Mouse (Mus musculus): ENCODE data around the gene Ubac2.
A peak's percentile ranks its signal among the peaks of the same experiment; 100 is the strongest.
"Not testable (repeated sequence)": the region's sequence is repeated elsewhere in the genome, so short reads cannot be mapped to it uniquely, and the experiment has no call there.

Ubac2 gene

GRCm38 (mm10) chr14:121878176-121878858, at the start of gene Ubac2:
Gene Ubac2 (plus strand): TSS chr14:121878620.
- peak; percentile 94 for DNase-seq (ENCODE audit: extremely low read depth, insufficient read length, low spot score)

DNA sequence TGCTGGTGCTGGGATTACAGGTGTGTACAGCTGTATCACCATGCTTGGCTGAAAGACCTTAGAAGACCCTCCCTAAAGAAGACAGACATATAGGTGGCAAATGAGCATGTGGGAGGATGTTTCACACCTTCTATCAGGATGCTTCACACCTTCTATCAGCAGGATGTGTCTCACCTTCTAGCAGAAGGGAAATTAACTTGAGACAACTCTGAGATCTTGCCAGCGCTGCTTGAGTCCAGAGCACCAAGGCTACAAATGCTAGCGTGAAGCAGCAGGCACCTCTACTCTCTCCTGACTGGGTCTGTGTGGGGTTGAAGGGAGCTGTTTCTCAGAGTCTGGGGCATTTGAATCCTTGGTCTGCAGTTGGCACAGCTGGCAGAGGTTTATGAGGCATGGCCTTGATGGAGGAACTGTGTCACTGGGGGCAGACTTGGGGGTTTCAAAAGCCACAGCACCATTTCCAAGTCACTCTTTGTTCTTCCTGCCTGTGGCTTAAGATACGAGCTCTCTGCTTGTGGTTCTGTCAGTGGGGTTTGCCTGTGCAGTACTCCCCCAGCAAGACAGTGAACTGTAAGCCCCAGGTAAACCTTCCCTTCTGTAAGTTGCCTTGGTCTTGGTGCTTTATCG, 48.5 kb upstream of the Ubac2 start:
- no peak for DNase-seq (ENCODE audit: extremely low read depth, insufficient read length, low spot score)

- no peak for DNase-seq (ENCODE audit: extremely low read depth, insufficient read length, low spot score)
Observed at GRCm38 (mm10) chr14:121833001-121833520, 45.4 kb upstream of the Ubac2 start.

DNA sequence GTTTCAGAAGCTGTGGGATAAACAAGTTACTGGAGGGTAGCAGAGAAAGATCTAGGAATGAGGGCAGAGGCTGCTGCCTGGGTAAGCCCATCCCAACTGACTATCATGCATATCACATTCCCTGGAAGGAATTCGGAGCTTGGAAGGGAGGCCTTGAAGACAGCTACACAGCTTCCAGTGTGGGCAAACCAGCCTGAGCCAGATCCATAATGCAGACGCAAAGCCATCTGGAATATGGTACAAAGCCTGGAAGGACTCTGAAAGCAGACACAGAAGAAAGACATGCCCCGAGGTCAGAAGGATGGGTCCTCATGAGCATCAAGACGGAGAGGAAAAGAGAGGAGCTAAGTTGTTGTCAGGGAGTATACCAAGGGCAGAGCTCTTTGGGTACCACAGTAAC, 40.3 kb upstream of the Ubac2 start:
- no peak for DNase-seq (ENCODE audit: extremely low read depth, insufficient read length, low spot score)

DNA sequence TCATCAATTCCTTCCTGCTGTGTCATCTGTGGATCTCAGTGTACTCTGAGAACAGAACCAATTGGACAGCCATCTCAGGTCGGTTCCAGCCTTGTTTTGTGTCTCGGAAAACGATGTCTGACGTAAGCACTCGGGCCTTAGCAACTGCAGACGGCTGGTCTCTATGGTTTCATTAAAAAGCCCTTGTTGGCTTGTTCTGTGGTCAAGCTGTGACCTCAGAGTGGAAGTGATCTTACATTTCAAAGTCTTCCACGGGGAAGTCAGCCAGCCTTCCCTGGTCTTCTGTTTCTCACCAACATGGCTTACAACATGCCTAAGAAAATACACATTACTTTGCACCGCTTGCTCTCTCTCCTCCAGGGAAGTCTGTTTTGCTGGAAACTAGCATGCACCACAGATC, 38.2 kb upstream of the Ubac2 start:
- DNase-seq (ENCODE audit: extremely low read depth, insufficient read length, low spot score): no peak

DNA sequence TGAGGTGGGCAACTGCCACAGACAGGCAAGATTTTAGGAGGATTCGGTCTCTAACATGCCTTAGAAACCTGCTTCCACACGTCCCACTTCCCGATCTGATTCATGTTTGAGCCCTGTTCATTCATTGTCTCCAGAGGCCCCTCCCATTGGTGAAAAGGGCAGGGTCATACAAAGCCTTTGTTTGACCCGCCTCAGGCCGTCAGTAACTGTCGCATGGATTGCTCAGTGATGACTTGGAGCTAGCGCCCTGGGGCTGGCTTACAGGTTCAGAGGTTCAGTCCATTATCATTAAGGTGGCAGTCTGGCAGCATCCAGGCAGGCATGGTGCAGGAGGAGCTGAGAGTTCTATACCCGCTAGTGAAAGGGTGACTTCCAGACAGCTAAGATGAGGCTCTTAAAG, 33.9 kb upstream of the Ubac2 start:
- no peak for DNase-seq (ENCODE audit: extremely low read depth, insufficient read length, low spot score)

GRCm38 (mm10) chr14:121851231-121851630, 27.2 kb upstream of the Ubac2 start:
- no peak for DNase-seq (ENCODE audit: extremely low read depth, insufficient read length, low spot score)

DNA sequence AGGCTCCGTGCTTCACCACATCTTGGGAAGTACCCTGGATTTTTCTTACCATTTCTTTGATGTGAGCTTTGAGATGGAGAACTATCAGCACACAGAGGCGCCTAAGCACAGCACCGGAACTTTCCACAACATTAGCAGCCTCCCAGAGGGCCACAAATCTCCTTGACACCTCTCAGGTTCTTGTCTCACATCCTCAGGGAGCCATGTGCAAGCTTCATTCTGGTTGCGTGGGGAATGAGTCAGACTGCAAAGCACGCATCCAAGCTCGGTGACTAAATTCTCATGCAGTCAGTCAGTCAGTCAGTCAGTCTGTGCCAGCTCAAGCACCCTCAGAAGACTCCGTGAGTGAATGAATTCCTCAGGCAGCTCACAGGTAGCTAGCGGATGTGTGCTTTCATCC, 25.9 kb upstream of the Ubac2 start:
- DNase-seq (ENCODE audit: extremely low read depth, insufficient read length, low spot score): peak; percentile 7

- not testable (repeated sequence) for DNase-seq (ENCODE audit: extremely low read depth, insufficient read length, low spot score)
Observed at GRCm38 (mm10) chr14:121865162-121865561, 13.3 kb upstream of the Ubac2 start.

DNA sequence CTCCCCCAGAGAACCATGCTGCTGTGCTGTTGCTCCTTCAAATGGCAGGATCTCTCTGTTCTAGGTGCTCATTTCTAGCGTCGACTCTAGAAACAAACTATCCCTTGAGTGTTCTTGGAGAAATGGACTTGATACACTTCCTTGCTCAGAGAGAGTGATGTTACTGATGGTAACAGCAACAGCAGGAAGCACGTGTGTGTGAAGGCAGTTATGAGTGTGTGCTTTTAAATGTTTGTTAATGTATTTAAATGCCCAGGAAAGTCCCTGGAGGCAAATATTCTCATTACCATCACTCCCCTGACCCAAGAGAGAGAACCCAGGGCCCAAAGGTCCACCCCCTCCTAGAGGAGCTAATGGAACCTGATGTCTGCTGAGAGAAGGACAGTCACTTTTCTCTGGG, 11.8 kb upstream of the Ubac2 start:
- DNase-seq (ENCODE audit: extremely low read depth, insufficient read length, low spot score): no peak

DNA sequence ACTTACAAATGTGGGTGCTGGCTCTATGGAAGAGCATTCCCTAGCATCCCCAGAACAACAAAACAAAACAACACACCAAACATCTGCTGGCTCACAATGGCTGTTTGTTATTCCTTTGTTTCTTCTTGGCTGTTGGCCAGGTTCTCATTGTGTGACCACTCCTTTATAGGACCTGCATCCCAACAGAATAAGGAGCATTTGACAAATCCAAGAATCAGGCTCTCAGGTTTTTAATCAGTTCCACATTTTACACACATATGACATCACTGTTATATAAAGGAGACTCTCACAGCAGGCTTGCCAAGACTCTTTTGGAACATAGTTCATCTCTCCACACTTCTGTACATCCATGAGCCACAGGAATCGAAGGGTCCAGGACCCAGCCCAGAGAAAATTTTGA, 9.3 kb upstream of the Ubac2 start:
- no peak for DNase-seq (ENCODE audit: extremely low read depth, insufficient read length, low spot score)

- no peak for DNase-seq (ENCODE audit: extremely low read depth, insufficient read length, low spot score)
Observed at GRCm38 (mm10) chr14:121872760-121873159, 5.7 kb upstream of the Ubac2 start.

DNA sequence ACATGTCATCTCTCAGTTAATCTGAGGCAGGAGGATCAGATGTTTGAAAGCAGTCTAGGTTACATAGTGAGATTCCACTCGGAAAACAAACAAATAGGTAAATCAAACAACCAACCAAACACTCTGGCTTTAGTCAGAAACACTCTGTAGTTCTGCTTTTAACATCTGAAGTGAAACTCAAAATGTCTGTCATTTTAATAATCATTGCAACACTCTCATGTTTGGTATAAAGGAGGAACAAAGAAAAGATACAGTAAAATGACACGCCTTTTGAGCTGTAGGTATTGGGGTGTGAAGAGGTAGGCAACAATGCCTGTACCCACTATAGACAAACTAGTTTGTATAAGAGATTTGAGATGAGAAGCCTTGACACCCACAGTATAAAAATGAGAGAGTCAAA, 5.2 kb upstream of the Ubac2 start:
- DNase-seq (ENCODE audit: extremely low read depth, insufficient read length, low spot score): no peak

GRCm38 (mm10) chr14:121873646-121874045, 4.8 kb upstream of the Ubac2 start:
- DNase-seq (ENCODE audit: extremely low read depth, insufficient read length, low spot score): no peak

DNA sequence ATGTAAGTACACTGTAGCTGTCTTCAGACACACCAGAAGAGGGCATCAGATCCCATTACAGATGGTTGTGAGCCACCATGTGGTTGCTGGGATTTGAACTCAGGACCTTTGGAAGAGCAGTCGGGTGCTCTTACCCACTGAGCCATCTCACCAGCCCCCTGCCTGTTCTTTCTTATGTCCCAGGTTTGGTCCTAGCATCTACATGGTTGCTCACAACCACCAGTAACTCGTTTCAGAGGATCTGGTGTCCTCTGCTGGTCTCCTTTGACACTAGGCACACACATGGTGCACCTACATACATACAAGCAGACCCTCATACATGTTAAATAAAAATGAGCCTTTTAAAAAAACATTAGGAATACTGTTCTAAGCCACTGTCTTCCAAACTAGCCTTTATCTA, 2.2 kb upstream of the Ubac2 start:
- not testable (repeated sequence) for DNase-seq (ENCODE audit: extremely low read depth, insufficient read length, low spot score)

GRCm38 (mm10) chr14:121876860-121877259, 1.6 kb upstream of the Ubac2 start:
- no peak for DNase-seq (ENCODE audit: extremely low read depth, insufficient read length, low spot score)

- DNase-seq (ENCODE audit: extremely low read depth, insufficient read length, low spot score): no peak
Observed at GRCm38 (mm10) chr14:121877640-121878039, 780 bp upstream of the Ubac2 start.

DNA sequence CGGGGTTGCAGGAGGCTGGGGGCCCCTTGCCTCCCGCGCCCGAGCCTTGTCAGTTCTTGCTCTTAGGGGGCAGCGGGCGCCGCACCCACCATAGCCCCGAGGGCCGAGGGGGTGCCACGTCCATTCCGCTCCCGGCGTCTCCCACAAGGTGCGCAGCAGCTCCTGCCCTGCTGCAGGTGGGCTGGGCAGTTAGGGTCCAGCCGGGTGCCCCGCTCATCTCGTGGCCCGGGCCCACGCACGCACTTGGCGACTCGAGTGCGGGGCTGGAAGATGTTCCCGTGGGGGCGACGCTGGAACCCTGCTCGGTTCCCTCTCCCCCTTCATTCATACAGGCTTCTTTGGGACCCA, 413 bp downstream of the Ubac2 start:
- DNase-seq (ENCODE audit: extremely low read depth, insufficient read length, low spot score): no peak

- DNase-seq (ENCODE audit: extremely low read depth, insufficient read length, low spot score): no peak
Observed at GRCm38 (mm10) chr14:121879266-121879840, 933 bp downstream of the Ubac2 start.

- DNase-seq (ENCODE audit: extremely low read depth, insufficient read length, low spot score): no peak
Observed at GRCm38 (mm10) chr14:121881211-121881610, 2.8 kb downstream of the Ubac2 start.

DNA sequence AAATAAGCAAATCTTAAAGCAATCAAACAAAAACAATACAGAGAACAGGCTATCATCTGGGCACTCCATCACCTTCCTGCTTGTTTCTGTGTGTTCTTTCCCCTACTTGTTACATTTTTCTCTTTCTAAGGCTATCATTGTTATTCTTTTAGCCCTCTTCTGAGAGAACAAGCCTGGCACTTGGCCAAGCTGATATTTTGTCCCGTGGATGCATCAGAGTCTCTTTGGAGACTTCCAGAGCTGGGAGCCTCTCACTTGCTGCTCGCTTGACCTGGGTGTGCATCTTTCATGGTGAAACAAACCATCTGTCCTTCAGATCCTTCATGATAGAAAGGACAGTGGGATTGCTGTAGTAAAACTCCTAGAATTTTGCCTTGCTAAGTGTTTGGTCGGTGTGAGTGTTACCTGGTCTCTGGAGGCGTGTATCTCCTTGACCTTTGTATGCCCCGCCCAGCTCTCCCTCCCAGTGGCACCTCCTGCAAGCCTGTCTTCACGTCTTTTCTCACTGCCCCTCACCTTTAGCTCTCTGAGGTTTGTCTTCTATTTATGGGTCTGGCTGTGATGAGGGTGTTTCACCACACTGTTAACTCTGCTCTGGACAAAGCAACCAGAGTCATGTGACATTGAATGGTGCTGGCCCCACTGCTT, 5.9 kb downstream of the Ubac2 start:
- DNase-seq (ENCODE audit: extremely low read depth, insufficient read length, low spot score): no peak

DNA sequence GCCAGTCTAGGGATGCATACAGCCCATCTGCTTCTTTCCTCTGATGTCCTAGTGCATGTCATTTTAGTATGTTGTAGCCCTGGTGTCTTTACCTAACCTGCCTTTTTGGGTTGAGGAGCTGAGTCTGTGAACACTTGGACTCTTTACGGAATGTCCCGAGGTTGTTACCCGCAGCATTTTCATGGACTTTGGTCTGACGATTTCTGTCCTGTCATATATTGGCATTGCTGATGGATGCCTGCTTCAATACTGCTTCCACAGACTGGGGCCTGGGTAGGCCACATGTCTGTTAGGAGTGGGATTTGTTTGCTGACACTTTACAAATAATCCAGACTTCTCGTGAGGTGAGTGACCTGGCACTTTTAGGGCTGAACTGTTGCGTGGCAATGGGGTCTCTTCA, 15.3 kb downstream of the Ubac2 start:
- DNase-seq (ENCODE audit: extremely low read depth, insufficient read length, low spot score): no peak
